Mouse (Mus musculus) thymus, postnatal 14 days (tissue): ENCODE data around the gene Rheb.
"Not testable (repeated sequence)": the region's sequence is repeated elsewhere in the genome, so short reads cannot be mapped to it uniquely, and the experiment has no call there.

Experiments
- DNase-seq: peaks from one replicate; pipeline ENCODE4 v3.0.0; 2021

Gene Rheb

GRCm38 (mm10) chr5:24842274-24843102 is at the start of gene Rheb:
Gene Rheb (minus strand): TSS chr5:24842624.
- DNase-seq = peak; percentile 99

GRCm38 (mm10) chr5:24889860-24890259 is 47.4 kb upstream of the Rheb start:
- DNase-seq = no peak

GRCm38 (mm10) chr5:24888874-24889591 is 46.6 kb upstream of the Rheb start:
- DNase-seq = no peak

- no peak for DNase-seq
These were observed 44.8 kb upstream of the Rheb start for GRCm38 (mm10) chr5:24887271-24887670.

- no peak for DNase-seq
These were observed 36.3 kb upstream of the Rheb start for GRCm38 (mm10) chr5:24878713-24879112.

GRCm38 (mm10) chr5:24877836-24878624 is 35.6 kb upstream of the Rheb start:
- DNase-seq = no peak

- no peak for DNase-seq
These were observed 34.2 kb upstream of the Rheb start for GRCm38 (mm10) chr5:24876653-24877052.

- DNase-seq = no peak
These were observed 31.7 kb upstream of the Rheb start for GRCm38 (mm10) chr5:24874111-24874510.

GRCm38 (mm10) chr5:24873221-24873620 is 30.8 kb upstream of the Rheb start:
- DNase-seq = no peak

- DNase-seq = peak; percentile 17
These were observed 28.9 kb upstream of the Rheb start for GRCm38 (mm10) chr5:24871276-24871675.

GRCm38 (mm10) chr5:24869796-24870289 is 27.4 kb upstream of the Rheb start:
- no peak for DNase-seq

GRCm38 (mm10) chr5:24863804-24864203 is 21.4 kb upstream of the Rheb start:
- DNase-seq = no peak

GRCm38 (mm10) chr5:24861449-24861930 is 19.1 kb upstream of the Rheb start:
- DNase-seq = no peak

- no peak for DNase-seq
These were observed 18.4 kb upstream of the Rheb start for GRCm38 (mm10) chr5:24860635-24861448.

- DNase-seq = no peak
These were observed 17.5 kb upstream of the Rheb start for GRCm38 (mm10) chr5:24859771-24860540.

- no peak for DNase-seq
These were observed 12.6 kb upstream of the Rheb start for GRCm38 (mm10) chr5:24854827-24855600.

- DNase-seq = no peak
These were observed 11.8 kb upstream of the Rheb start for GRCm38 (mm10) chr5:24854256-24854655.

- DNase-seq = not testable (repeated sequence)
These were observed 5.8 kb upstream of the Rheb start for GRCm38 (mm10) chr5:24848261-24848660.

GRCm38 (mm10) chr5:24843841-24844240 is 1.4 kb upstream of the Rheb start:
- DNase-seq = peak; percentile 23

- DNase-seq = peak; percentile 58
These were observed 665 bp upstream of the Rheb start for GRCm38 (mm10) chr5:24843103-24843475.
